Mouse (Mus musculus): ENCODE results near the gene Klhl22. TPM values are rescaled to one million over a fixed set of nuclear protein-coding genes. Genes with fewer than 3 reads are reported as not detected.
A peak's percentile ranks its signal among the peaks of the same experiment; 100 is the strongest.

Gene Klhl22
- polyA plus RNA-seq, 1 experiment from 2014 or later: 72.8 TPM

- H3K9me3 ChIP-seq: no peaks in the 10 kb centered on the region
- peaks cover 25% of the 10 kb centered on the region for H3K4me1 ChIP-seq
- WGBS: 52% methylated on average over 10 of the region's 10 CpGs
- H3K4me3 ChIP-seq: no peak overlapping the region
- H3K27me3 ChIP-seq (replicated peaks; ENCODE audit: low read depth, poor library complexity, severe bottlenecking): peaks cover 95% of the 10 kb centered on the region
- DNase-seq (ENCODE audit: low spot score): no peak
- no peak overlapping the region for H3K27ac ChIP-seq (replicated peaks)
- H3K36me3 ChIP-seq (replicated peaks): no peaks in the 10 kb centered on the region
Measured at GRCm38 (mm10) chr16:17830385-17831178, 71.2 kb downstream of the Klhl22 start.

DNA sequence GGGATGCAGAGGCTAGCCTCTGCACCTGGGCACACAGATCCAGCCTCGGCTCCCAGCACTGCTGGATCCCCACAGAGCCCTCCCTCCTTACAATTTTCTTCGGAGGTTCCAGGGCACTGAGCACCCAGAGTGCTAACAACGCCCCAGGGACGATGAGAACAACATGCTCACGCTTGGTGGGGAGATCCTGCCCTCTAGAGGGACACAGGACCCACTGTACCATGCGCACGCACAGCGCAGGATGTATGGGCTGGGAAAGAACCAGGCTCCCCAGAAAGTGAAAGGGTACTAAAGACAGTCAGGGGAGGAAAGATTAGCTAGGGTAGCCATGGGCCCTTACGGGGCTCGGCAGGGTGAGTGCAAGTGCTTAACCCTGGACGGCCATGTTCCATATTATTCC is 72.4 kb downstream of the Klhl22 start:
- H3K27ac ChIP-seq (replicated peaks): no peak overlapping the region
- no peaks in the 10 kb centered on the region for H3K36me3 ChIP-seq (replicated peaks)
- no peak overlapping the region for H3K4me3 ChIP-seq
- H3K9me3 ChIP-seq: no peaks in the 10 kb centered on the region
- peaks cover 99% of the 10 kb centered on the region for H3K27me3 ChIP-seq (replicated peaks; ENCODE audit: low read depth, poor library complexity, severe bottlenecking)
- 7% methylated on average over 11 of the region's 11 CpGs for WGBS
- DNase-seq (ENCODE audit: low spot score): peak; percentile 41
- H3K4me1 ChIP-seq: peaks cover 25% of the 10 kb centered on the region

- Histone ChIP-seq H3K4me3 (peak within 1 kb of the TSS; percentile 62), H3K4me1 (peaks cover 25% of the 10 kb centered on the region), H3K27ac (replicated peaks) (peak within 1 kb of the TSS; percentile 71), H3K36me3 (replicated peaks) (no peaks in the 10 kb centered on the region), H3K9me3 (no peaks in the 10 kb centered on the region), H3K27me3 (replicated peaks; ENCODE audit: low read depth, poor library complexity, severe bottlenecking) (peaks cover 99% of the 10 kb centered on the region)
- WGBS: 24% methylated on average over 7 of the region's 7 CpGs
- DNase-seq (ENCODE audit: low spot score): no peak
Measured at GRCm38 (mm10) chr16:17832821-17833220, 73.4 kb downstream of the Klhl22 start, which contains the start of gene B830017H08Rik. Gene B830017H08Rik, plus strand, starts transcription at chr16:17833121.

DNA sequence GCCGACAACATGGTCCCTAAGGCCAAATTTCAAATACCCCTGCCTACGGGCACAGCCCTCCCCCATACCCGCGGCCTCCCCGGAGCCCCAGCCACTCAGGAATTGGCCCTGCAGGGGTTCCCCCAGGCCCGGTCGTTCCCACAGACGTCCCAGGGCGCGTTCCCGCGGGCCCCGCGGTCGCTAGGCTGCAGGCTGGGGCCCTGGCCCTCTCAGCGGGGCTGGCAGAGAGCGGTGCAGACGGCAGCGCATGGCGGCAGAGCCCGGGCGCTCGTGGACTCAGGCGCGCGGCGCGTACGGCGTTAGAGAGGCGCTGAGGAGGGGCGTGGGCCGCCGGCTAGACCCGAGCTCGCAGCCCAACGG is 73.9 kb downstream of the Klhl22 start:
- peak overlapping the region; percentile 71 for H3K27ac ChIP-seq (replicated peaks)
- no peaks in the 10 kb centered on the region for H3K9me3 ChIP-seq
- H3K36me3 ChIP-seq (replicated peaks): no peaks in the 10 kb centered on the region
- under 1% methylated on average over 37 of the region's 37 CpGs for WGBS
- H3K4me3 ChIP-seq: peak overlapping the region; percentile 62
- peak; percentile 66 for DNase-seq (ENCODE audit: low spot score)
- peaks cover 25% of the 10 kb centered on the region for H3K4me1 ChIP-seq
- peaks cover 98% of the 10 kb centered on the region for H3K27me3 ChIP-seq (replicated peaks; ENCODE audit: low read depth, poor library complexity, severe bottlenecking)

DNA sequence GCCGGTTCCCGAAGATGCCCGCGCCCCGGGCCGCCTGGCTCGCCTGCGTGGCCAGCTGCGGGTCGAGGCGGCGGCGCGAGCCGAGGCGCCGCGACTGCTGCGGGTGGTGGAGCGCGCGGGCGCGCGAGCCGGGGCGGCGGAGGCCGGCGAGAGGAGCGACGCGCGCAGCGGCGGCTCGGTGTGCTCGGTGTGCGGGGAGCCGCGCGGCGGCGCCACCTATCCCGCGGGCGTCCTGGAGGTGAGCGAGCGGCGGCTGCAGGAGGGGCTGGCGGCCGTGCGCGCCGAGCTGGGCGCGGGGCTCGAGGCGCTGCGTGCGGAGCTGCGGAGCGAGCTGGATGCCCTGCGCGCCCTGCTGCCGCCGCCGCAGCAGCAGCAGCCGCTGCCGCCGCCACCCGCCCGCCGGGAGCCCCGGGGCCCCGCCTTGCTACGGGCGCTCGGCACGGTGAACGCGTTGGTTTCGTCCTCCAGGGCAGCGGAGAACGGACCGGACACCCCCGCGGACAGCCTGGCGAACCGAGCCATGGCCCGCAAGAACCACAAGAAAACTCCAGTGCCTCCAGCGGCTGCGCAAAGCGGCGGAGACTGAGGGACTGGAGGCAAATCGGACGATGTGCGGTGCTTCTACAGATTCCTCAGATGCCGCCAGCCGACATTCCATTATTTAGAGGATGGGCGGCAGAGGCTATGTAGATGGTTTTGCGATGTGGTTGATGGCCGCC is 74.4 kb downstream of the Klhl22 start:
- H3K9me3 ChIP-seq: no peaks in the 10 kb centered on the region
- H3K4me1 ChIP-seq: peaks cover 25% of the 10 kb centered on the region
- peak; percentile 73 for DNase-seq (ENCODE audit: low spot score)
- peak overlapping the region; percentile 62 for H3K4me3 ChIP-seq
- H3K27me3 ChIP-seq (replicated peaks; ENCODE audit: low read depth, poor library complexity, severe bottlenecking): peaks cover 94% of the 10 kb centered on the region
- peaks cover 5% of the 10 kb centered on the region; the same call in 1 of the 2 replicates for H3K36me3 ChIP-seq (replicated peaks)
- H3K27ac ChIP-seq (replicated peaks): peak overlapping the region; percentile 71
- under 1% methylated on average over 103 of the region's 103 CpGs for WGBS

- Histone ChIP-seq H3K27me3 (replicated peaks; ENCODE audit: low read depth, poor library complexity, severe bottlenecking) (peaks cover 87% of the 10 kb centered on the region), H3K4me1 (peaks cover 23% of the 10 kb centered on the region), H3K4me3 (peak overlapping the region; percentile 62), H3K27ac (replicated peaks) (no peak overlapping the region), H3K9me3 (no peaks in the 10 kb centered on the region), H3K36me3 (replicated peaks) (peaks cover 7% of the 10 kb centered on the region; the same call in 1 of the 2 replicates)
- no peak for DNase-seq (ENCODE audit: low spot score)
- 53% methylated on average over 7 of the region's 7 CpGs for WGBS
Measured at GRCm38 (mm10) chr16:17834543-17834942, 75.1 kb downstream of the Klhl22 start.

DNA sequence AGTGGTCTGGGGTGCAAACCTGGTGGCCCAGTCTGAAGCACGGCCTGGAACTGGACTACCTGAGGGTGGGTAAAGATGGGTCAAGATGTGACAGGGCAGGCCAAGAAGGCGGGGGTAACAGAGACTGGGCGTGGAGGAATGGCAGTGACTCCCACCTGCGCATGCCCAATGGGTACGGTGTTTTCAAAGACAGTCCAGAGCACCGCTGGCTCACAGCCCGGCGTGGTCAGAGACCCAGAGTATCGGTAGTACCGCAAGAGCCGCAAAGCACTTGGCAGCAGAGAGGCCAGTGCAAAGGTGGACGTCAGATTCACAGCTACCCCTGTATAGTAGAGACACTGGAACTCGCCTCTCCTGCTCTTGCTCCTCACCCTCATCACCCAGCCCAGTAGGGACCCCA is 76.1 kb downstream of the Klhl22 start:
- Histone ChIP-seq H3K27ac (replicated peaks) (no peak overlapping the region), H3K36me3 (replicated peaks) (peaks cover 16% of the 10 kb centered on the region), H3K27me3 (replicated peaks; ENCODE audit: low read depth, poor library complexity, severe bottlenecking) (peaks cover 78% of the 10 kb centered on the region), H3K4me1 (peaks cover 23% of the 10 kb centered on the region), H3K4me3 (no peak overlapping the region), H3K9me3 (no peaks in the 10 kb centered on the region)
- no peak for DNase-seq (ENCODE audit: low spot score)
- 45% methylated on average over 13 of the region's 13 CpGs for WGBS

- Histone ChIP-seq H3K27me3 (replicated peaks; ENCODE audit: low read depth, poor library complexity, severe bottlenecking) (peaks cover 52% of the 10 kb centered on the region), H3K4me1 (peaks cover 14% of the 10 kb centered on the region), H3K9me3 (no peaks in the 10 kb centered on the region), H3K36me3 (replicated peaks) (peaks cover 42% of the 10 kb centered on the region), H3K27ac (replicated peaks) (no peak within 1 kb of the TSS), H3K4me3 (no peak within 1 kb of the TSS)
- no peak for DNase-seq (ENCODE audit: low spot score)
- 80% methylated on average over 6 of the region's 6 CpGs for WGBS
Measured at GRCm38 (mm10) chr16:17838051-17838450, 78.6 kb downstream of the Klhl22 start, which contains the start of gene Car15. Gene Car15, minus strand, starts transcription at chr16:17838364.

DNA sequence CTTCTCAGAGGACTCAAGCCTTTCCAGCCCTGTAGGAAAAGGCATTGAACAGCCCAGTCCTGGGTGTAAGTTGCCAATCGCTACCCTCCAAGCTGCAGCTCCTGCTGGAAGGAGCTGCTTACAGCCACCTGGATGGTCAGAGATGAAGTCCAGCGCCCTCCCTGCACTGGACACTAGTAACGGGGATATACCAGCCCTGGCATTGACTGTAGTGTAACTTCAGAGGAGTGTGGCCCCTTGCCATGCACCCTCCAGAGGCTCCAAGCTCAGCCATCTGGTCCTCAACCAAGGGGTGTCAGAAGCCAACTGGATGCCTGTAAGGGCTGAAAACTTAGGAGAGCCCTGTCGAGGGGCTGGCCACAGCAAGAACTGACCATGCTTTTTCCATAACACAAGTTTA is 80.6 kb downstream of the Klhl22 start:
- Histone ChIP-seq H3K4me3 (no peak overlapping the region), H3K27ac (replicated peaks) (no peak overlapping the region), H3K9me3 (no peaks in the 10 kb centered on the region), H3K36me3 (replicated peaks) (peaks cover 61% of the 10 kb centered on the region), H3K27me3 (replicated peaks; ENCODE audit: low read depth, poor library complexity, severe bottlenecking) (peaks cover 33% of the 10 kb centered on the region), H3K4me1 (no peaks in the 10 kb centered on the region)
- WGBS: 79% methylated on average over 4 of the region's 4 CpGs
- DNase-seq (ENCODE audit: low spot score): no peak

- Histone ChIP-seq H3K9me3 (no peaks in the 10 kb centered on the region), H3K36me3 (replicated peaks) (peaks cover 86% of the 10 kb centered on the region), H3K4me3 (no peak overlapping the region), H3K27me3 (replicated peaks; ENCODE audit: low read depth, poor library complexity, severe bottlenecking) (peaks cover 8% of the 10 kb centered on the region), H3K4me1 (no peaks in the 10 kb centered on the region), H3K27ac (replicated peaks) (no peak overlapping the region)
- WGBS: 94% methylated on average over 7 of the region's 7 CpGs
- DNase-seq (ENCODE audit: low spot score): no peak
Measured at GRCm38 (mm10) chr16:17842437-17842836, 83.0 kb downstream of the Klhl22 start.

Data from embryonic facial prominence, embryonic 10.5 days (tissue).